Comparison of ENCODE assay signal across 7 mouse cellular contexts in the genomic region with DNA sequence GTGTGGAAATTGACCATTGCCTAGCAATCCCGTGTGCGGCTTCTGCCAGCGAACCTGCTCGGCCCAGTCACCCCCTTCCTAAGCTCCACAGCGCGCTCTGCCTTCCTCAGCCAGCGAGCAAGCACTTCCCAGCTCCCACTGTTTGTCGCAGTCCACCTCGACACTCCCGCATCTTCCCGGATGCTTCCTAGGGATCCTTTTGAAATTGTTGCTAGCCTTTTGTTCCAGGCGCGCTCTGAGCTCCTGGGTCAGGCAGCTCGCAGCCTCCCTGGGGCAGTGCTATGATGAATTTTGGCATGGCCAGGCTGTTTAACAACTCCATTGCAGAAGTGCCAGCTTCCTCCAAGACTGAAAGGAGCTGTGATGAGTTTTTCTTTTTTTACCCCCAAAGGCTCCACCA.
DNase-seq lines count a peak whose midpoint lies in the region; ATAC-seq and TF ChIP-seq lines count a peak whose summit lies in the region.

No protein-coding gene starts in this region.

- peak overlapping the region; percentile 30; the same call in 1 of the 2 replicates for H3K9ac ChIP-seq in embryonic facial prominence, embryonic 12.5 days
- H3K9ac ChIP-seq in hindbrain, embryonic 13.5 days = peak overlapping the region; percentile 49
- peak overlapping the region; percentile 44; the same call in 1 of the 2 replicates for H3K9ac ChIP-seq in midbrain, postnatal 0 days (replicated peaks; ENCODE audit: low read length, poor library complexity, severe bottlenecking)

- no peaks in the 10 kb centered on the region for H3K9me3 ChIP-seq in embryonic facial prominence, embryonic 12.5 days
- no peaks in the 10 kb centered on the region for H3K9me3 ChIP-seq in hindbrain, embryonic 13.5 days
- no peaks in the 10 kb centered on the region for H3K9me3 ChIP-seq in midbrain, postnatal 0 days (ENCODE audit: low read length)

- H3K36me3 ChIP-seq in embryonic facial prominence, embryonic 12.5 days = no peaks in the 10 kb centered on the region
- no peaks in the 10 kb centered on the region for H3K36me3 ChIP-seq in hindbrain, embryonic 13.5 days
- no peaks in the 10 kb centered on the region for H3K36me3 ChIP-seq in midbrain, postnatal 0 days (ENCODE audit: insufficient read depth, low read length)

- peak overlapping the region; percentile 17 for H3K4me3 ChIP-seq in embryonic facial prominence, embryonic 12.5 days
- H3K4me3 ChIP-seq in hindbrain, embryonic 13.5 days = peak overlapping the region; percentile 15
- H3K4me3 ChIP-seq in midbrain, postnatal 0 days (ENCODE audit: low read depth, low read length) = peak overlapping the region; percentile 20

- H3K27ac ChIP-seq in embryonic facial prominence, embryonic 12.5 days = peak overlapping the region; percentile 72
- H3K27ac ChIP-seq in hindbrain, embryonic 13.5 days = peak overlapping the region; percentile 49; the same call in 1 of the 2 replicates
- peak overlapping the region; percentile 62 for H3K27ac ChIP-seq in midbrain, postnatal 0 days (ENCODE audit: low read depth, low read length)

- TF ChIP-seq CTCF in midbrain, postnatal 0 days (IDR thresholded peaks at IDR 0.05) = peak; percentile 40

- 1% methylated on average over 14 of the region's 14 CpGs for WGBS in embryonic facial prominence, embryonic 12.5 days
- under 1% methylated on average over 14 of the region's 14 CpGs for WGBS in hindbrain, embryonic 13.5 days
- under 1% methylated on average over 14 of the region's 14 CpGs for WGBS in midbrain, postnatal 0 days

- H3K4me1 ChIP-seq in embryonic facial prominence, embryonic 12.5 days = peaks cover 41% of the 10 kb centered on the region
- H3K4me1 ChIP-seq in hindbrain, embryonic 13.5 days (replicated peaks) = peaks cover 31% of the 10 kb centered on the region
- no peaks in the 10 kb centered on the region for H3K4me1 ChIP-seq in midbrain, postnatal 0 days (ENCODE audit: insufficient read depth, low read length)

- H3K27me3 ChIP-seq in embryonic facial prominence, embryonic 12.5 days = no peaks in the 10 kb centered on the region
- no peaks in the 10 kb centered on the region for H3K27me3 ChIP-seq in hindbrain, embryonic 13.5 days
- H3K27me3 ChIP-seq in midbrain, postnatal 0 days (ENCODE audit: insufficient read depth, low read length) = no peaks in the 10 kb centered on the region

- peak overlapping the region; percentile 47 for H3K4me2 ChIP-seq in embryonic facial prominence, embryonic 12.5 days (replicated peaks)
- peak overlapping the region; percentile 56 for H3K4me2 ChIP-seq in hindbrain, embryonic 13.5 days
- H3K4me2 ChIP-seq in midbrain, postnatal 0 days (ENCODE audit: low read depth, low read length, poor library complexity, severe bottlenecking) = peak overlapping the region; percentile 55

- peak; percentile 4 to 6 for DNase-seq in left cerebral cortex, adult 18-20 months (ENCODE audit: low spot score in 2 of 2)
- no peak for DNase-seq in left cerebral cortex, adult 8-10 months (ENCODE audit: low spot score in 2 of 2)
- DNase-seq in midbrain, postnatal 0 days (ENCODE audit: low spot score) = peak; percentile 56
- DNase-seq in urinary bladder, adult 2 months (ENCODE audit: low spot score) = no peak
- DNase-seq in layer of hippocampus, postnatal 36 days = no peak

- ATAC-seq in embryonic facial prominence, embryonic 12.5 days (ENCODE audit: insufficient number of reproducible peaks, insufficient read depth, low FRiP score, low TSS enrichment) = no peak
- ATAC-seq in hindbrain, embryonic 13.5 days (ENCODE audit: low FRiP score) = no peak
- no peak for ATAC-seq in midbrain, postnatal 0 days (ENCODE audit: low FRiP score)

Comparison
In these comparisons a context has a peak if more than half of its experiments do, and no peak if none do; other contexts are left out.
1. DNase-seq: peak in left cerebral cortex, adult 18-20 months (2 of 2) and midbrain, postnatal 0 days (single experiment); none in left cerebral cortex, adult 8-10 months (0 of 2), urinary bladder, adult 2 months (single experiment) and layer of hippocampus, postnatal 36 days (0 of 2).
2. Peak in every context shown above with its lines, with median percentiles within 50 percentile points of each other: H3K27ac ChIP-seq, H3K4me2 ChIP-seq, H3K4me3 ChIP-seq and H3K9ac ChIP-seq.